Mouse (Mus musculus): Measurements from ENCODE around the gene Aknad1. TPM values are rescaled to one million over a fixed set of nuclear protein-coding genes. Genes with fewer than 3 reads are reported as not detected.

The Aknad1 gene
- not detected for polyA plus RNA-seq (2017; shearing (Covaris generic))

DNA sequence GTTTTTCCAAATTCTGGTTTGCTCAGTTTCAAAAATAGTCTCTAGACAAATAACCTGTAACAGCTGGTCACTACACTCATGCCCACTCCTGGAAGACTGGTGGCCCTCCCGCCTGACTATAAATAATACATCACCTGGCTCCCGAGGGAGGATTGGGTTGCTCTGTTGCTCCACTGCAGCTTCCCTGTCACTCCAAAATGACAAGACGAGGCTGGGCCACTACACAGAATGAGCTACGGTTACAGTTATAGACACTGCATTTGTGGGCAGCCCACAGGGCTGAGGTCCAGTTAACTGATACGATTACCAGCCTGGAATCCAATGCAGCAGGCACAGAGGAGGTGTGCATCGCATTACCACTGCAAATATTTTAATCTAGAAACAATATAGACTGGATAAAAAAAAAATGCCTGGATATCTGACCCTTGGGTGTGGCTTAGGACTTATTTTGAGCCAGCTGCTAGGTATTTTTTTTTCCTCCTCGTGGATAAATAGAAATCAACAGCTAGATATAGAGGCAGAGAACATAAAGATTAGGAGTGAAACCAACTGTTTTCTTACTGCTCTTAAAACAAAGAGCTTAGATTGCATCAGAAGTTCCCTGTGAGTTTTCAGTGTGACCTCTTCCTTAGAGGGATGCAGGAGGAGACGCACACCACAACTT, at the start of gene Aknad1:
Gene Aknad1 (plus strand): TSS at position 614 of the 664 bp plus-strand sequence.

DNA sequence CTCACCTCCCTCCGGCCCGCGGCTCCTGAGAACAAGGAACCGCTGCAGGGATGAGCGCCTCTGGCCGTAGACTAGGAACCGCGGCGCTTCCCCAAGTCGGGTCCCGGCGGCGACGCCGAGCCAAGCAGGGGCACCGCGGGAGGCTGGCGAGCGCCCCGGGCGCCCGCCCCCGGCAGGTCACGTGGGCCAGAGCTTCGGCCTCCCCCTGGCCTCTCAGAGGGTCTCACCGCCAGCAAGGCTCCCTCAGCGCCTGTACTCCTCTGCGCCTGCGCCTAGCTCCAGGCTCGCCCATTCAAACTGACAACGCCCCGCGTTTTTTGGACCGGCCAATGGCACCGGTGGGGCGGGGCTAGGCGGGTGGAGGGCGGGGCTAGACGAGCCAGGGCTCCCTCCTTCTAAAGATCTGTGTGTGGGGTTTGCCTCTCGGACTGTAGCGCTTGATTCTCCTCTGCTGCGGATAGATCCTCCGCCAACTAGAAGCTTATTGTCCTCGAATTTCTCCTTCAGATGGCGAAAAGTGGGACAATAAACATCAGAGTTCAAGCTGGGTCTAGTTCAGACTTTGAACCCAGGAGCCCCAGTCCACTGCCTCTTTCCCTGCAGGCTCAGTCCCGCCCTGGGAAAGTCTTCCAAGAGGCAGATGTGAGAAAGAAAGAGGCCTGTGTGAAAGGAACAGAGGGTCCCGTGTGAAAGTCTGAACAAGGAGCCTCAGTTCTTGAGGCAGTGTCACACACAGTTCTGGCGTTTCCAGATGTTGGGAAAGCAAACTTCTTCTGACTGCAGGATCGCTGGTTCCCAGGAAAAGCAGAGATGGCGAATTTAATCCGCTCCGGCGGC, 17.2 kb upstream of the Aknad1 start, which contains the start of gene Gpsm2:
Gene Gpsm2 (minus strand): TSS at position 274 of the 837 bp plus-strand sequence.

Other genes with a start within 250 kb of the Aknad1 start
- gene 1700013F07Rik, start 205.5 kb upstream of the Aknad1 start, polyA plus RNA-seq (2017; shearing (Covaris generic)): not detected
- gene 5330417C22Rik, start 203.1 kb upstream of the Aknad1 start, polyA plus RNA-seq (2017; shearing (Covaris generic)): 2.3 TPM
- 39.7 TPM for gene Tmem167b, start 177.2 kb upstream of the Aknad1 start, polyA plus RNA-seq (2017; shearing (Covaris generic))
- gene Taf13, start 168.0 kb upstream of the Aknad1 start, polyA plus RNA-seq (2017; shearing (Covaris generic)): 26.2 TPM
- 16.6 TPM for gene Wdr47, start 148.4 kb upstream of the Aknad1 start, polyA plus RNA-seq (2017; shearing (Covaris generic))
- gene Clcc1, start 85.7 kb upstream of the Aknad1 start, polyA plus RNA-seq (2017; shearing (Covaris generic)): 80.6 TPM
- 3.2 TPM for gene Gpsm2, start 17.3 kb upstream of the Aknad1 start, polyA plus RNA-seq (2017; shearing (Covaris generic))
- 76.5 TPM for gene Stxbp3, start 100.9 kb downstream of the Aknad1 start, polyA plus RNA-seq (2017; shearing (Covaris generic))
- 0.24 TPM for gene Fndc7, start 150.3 kb downstream of the Aknad1 start, polyA plus RNA-seq (2017; shearing (Covaris generic))
- gene Prpf38b, start 172.1 kb downstream of the Aknad1 start, polyA plus RNA-seq (2017; shearing (Covaris generic)): 94.3 TPM
- gene Henmt1, start 200.2 kb downstream of the Aknad1 start, polyA plus RNA-seq (2017; shearing (Covaris generic)): 0.98 TPM
- gene Gm9857, start 200.8 kb downstream of the Aknad1 start, polyA plus RNA-seq (2017; shearing (Covaris generic)): not detected

Measured in inflammation-experienced regulatory T-cells, adult 16 weeks (primary cell).